Mouse (Mus musculus): ENCODE results near the gene Rapgef4. TPM values are rescaled to one million over a fixed set of nuclear protein-coding genes. Genes with fewer than 3 reads are reported as not detected.

Rapgef4 gene
- polyA plus RNA-seq, 1 experiment: 0.08 TPM

GRCm38 (mm10) chr2:71974143-71974846, 6.7 kb upstream of the Rapgef4 start:
- Histone ChIP-seq H3ac (ENCODE audit: control insufficient read depth, insufficient read length, low read depth) (no peak overlapping the region), H3K36me3 (ENCODE audit: control insufficient read depth, insufficient read depth) (no peaks in the 10 kb centered on the region), H3K27me3 (ENCODE audit: control insufficient read depth, insufficient read depth, insufficient read length) (peaks cover 14% of the 10 kb centered on the region), H3K4me3 (ENCODE audit: insufficient read depth, poor library complexity, severe bottlenecking) (no peak overlapping the region), H3K79me3 (ENCODE audit: low read depth) (no peaks in the 10 kb centered on the region), H3K79me2 (ENCODE audit: control insufficient read depth, insufficient read depth) (no peaks in the 10 kb centered on the region)
- TF ChIP-seq CEBPB (IDR thresholded peaks at IDR 0.05; ENCODE audit: low read depth) (no peak), MYOD1 (IDR thresholded peaks at IDR 0.05; ENCODE audit: control insufficient read depth, insufficient read length, low read depth) (no peak), FOSL1 (IDR thresholded peaks at IDR 0.05; ENCODE audit: insufficient read depth, low read length, poor library complexity, severe bottlenecking) (no peak), USF1 (IDR thresholded peaks at IDR 0.05; ENCODE audit: low read depth) (no peak), MYOG (IDR thresholded peaks at IDR 0.05; ENCODE audit: control insufficient read depth, extremely low read depth, insufficient read length) (no peak), CTCF (IDR thresholded peaks at IDR 0.05; ENCODE audit: control insufficient read depth, insufficient read depth, insufficient read length) (no peak), MAX (IDR thresholded peaks at IDR 0.05) (no peak)

- Histone ChIP-seq H3K36me3 (ENCODE audit: control insufficient read depth, insufficient read depth) (no peaks in the 10 kb centered on the region), H3K79me3 (ENCODE audit: low read depth) (no peaks in the 10 kb centered on the region), H3K4me3 (ENCODE audit: insufficient read depth, poor library complexity, severe bottlenecking) (no peak overlapping the region), H3ac (ENCODE audit: control insufficient read depth, insufficient read length, low read depth) (no peak overlapping the region), H3K27me3 (ENCODE audit: control insufficient read depth, insufficient read depth, insufficient read length) (peaks cover 9% of the 10 kb centered on the region), H3K79me2 (ENCODE audit: control insufficient read depth, insufficient read depth) (no peaks in the 10 kb centered on the region)
- TF ChIP-seq FOSL1 (IDR thresholded peaks at IDR 0.05; ENCODE audit: insufficient read depth, low read length, poor library complexity, severe bottlenecking) (no peak), MYOD1 (IDR thresholded peaks at IDR 0.05; ENCODE audit: control insufficient read depth, insufficient read length, low read depth) (no peak), USF1 (IDR thresholded peaks at IDR 0.05; ENCODE audit: low read depth) (no peak), MYOG (IDR thresholded peaks at IDR 0.05; ENCODE audit: control insufficient read depth, extremely low read depth, insufficient read length) (no peak), MAX (IDR thresholded peaks at IDR 0.05) (no peak), CTCF (IDR thresholded peaks at IDR 0.05; ENCODE audit: control insufficient read depth, insufficient read depth, insufficient read length) (no peak), CEBPB (IDR thresholded peaks at IDR 0.05; ENCODE audit: low read depth) (no peak)
These were observed 1.1 kb upstream of the Rapgef4 start for GRCm38 (mm10) chr2:71979981-71980380.

GRCm38 (mm10) chr2:71981343-71981851, 357 bp downstream of the Rapgef4 start:
- Histone ChIP-seq H3K79me3 (ENCODE audit: low read depth) (no peaks in the 10 kb centered on the region), H3K27me3 (ENCODE audit: control insufficient read depth, insufficient read depth, insufficient read length) (peaks cover 9% of the 10 kb centered on the region), H3K79me2 (ENCODE audit: control insufficient read depth, insufficient read depth) (no peaks in the 10 kb centered on the region), H3K4me3 (ENCODE audit: insufficient read depth, poor library complexity, severe bottlenecking) (no peak overlapping the region), H3K36me3 (ENCODE audit: control insufficient read depth, insufficient read depth) (no peaks in the 10 kb centered on the region), H3ac (ENCODE audit: control insufficient read depth, insufficient read length, low read depth) (no peak overlapping the region)
- TF ChIP-seq CTCF (IDR thresholded peaks at IDR 0.05; ENCODE audit: control insufficient read depth, insufficient read depth, insufficient read length): no peak
- no peak for TF ChIP-seq CEBPB (IDR thresholded peaks at IDR 0.05; ENCODE audit: low read depth)
- TF ChIP-seq MYOD1 (IDR thresholded peaks at IDR 0.05; ENCODE audit: control insufficient read depth, insufficient read length, low read depth): no peak
- TF ChIP-seq MYOG (IDR thresholded peaks at IDR 0.05; ENCODE audit: control insufficient read depth, extremely low read depth, insufficient read length): no peak
- TF ChIP-seq FOSL1 (IDR thresholded peaks at IDR 0.05; ENCODE audit: insufficient read depth, low read length, poor library complexity, severe bottlenecking): no peak
- no peak for TF ChIP-seq USF1 (IDR thresholded peaks at IDR 0.05; ENCODE audit: low read depth)
- no peak for TF ChIP-seq MAX (IDR thresholded peaks at IDR 0.05)

GRCm38 (mm10) chr2:71981896-71982295, 856 bp downstream of the Rapgef4 start:
- Histone ChIP-seq H3ac (ENCODE audit: control insufficient read depth, insufficient read length, low read depth) (no peak overlapping the region), H3K79me3 (ENCODE audit: low read depth) (no peaks in the 10 kb centered on the region), H3K79me2 (ENCODE audit: control insufficient read depth, insufficient read depth) (no peaks in the 10 kb centered on the region), H3K4me3 (ENCODE audit: insufficient read depth, poor library complexity, severe bottlenecking) (no peak overlapping the region), H3K27me3 (ENCODE audit: control insufficient read depth, insufficient read depth, insufficient read length) (peaks cover 9% of the 10 kb centered on the region), H3K36me3 (ENCODE audit: control insufficient read depth, insufficient read depth) (no peaks in the 10 kb centered on the region)
- TF ChIP-seq CEBPB (IDR thresholded peaks at IDR 0.05; ENCODE audit: low read depth) (no peak), USF1 (IDR thresholded peaks at IDR 0.05; ENCODE audit: low read depth) (no peak), MYOG (IDR thresholded peaks at IDR 0.05; ENCODE audit: control insufficient read depth, extremely low read depth, insufficient read length) (no peak)

GRCm38 (mm10) chr2:71982868-71983597, 2.0 kb downstream of the Rapgef4 start:
- no peaks in the 10 kb centered on the region for H3K79me2 ChIP-seq (ENCODE audit: control insufficient read depth, insufficient read depth)
- TF ChIP-seq MYOD1 (IDR thresholded peaks at IDR 0.05; ENCODE audit: control insufficient read depth, insufficient read length, low read depth) (no peak), CEBPB (IDR thresholded peaks at IDR 0.05; ENCODE audit: low read depth) (no peak), FOSL1 (IDR thresholded peaks at IDR 0.05; ENCODE audit: insufficient read depth, low read length, poor library complexity, severe bottlenecking) (no peak)
- no peak overlapping the region for H3ac ChIP-seq (ENCODE audit: control insufficient read depth, insufficient read length, low read depth)
- H3K27me3 ChIP-seq (ENCODE audit: control insufficient read depth, insufficient read depth, insufficient read length): peaks cover 12% of the 10 kb centered on the region
- no peaks in the 10 kb centered on the region for H3K36me3 ChIP-seq (ENCODE audit: control insufficient read depth, insufficient read depth)
- no peak overlapping the region for H3K4me3 ChIP-seq (ENCODE audit: insufficient read depth, poor library complexity, severe bottlenecking)
- no peaks in the 10 kb centered on the region for H3K79me3 ChIP-seq (ENCODE audit: low read depth)
